Mouse (Mus musculus) forebrain, embryonic 10.5 days (tissue): ENCODE data around the gene Phf20. TPM values are rescaled to one million over a fixed set of nuclear protein-coding genes. Genes with fewer than 3 reads are reported as not detected.
"Not testable (repeated sequence)": the region's sequence is repeated elsewhere in the genome, so short reads cannot be mapped to it uniquely, and the experiment has no call there.

ENCODE experiments used
- DNase-seq: peaks from one replicate; pipeline ENCODE4 v3.0.0-alpha.2; 2017; ENCODE audit warnings: low spot score; ENCODE audit errors: extremely low spot score
- H3K27ac ChIP-seq: fragments of 300-500 bp; sonication (generic); 2 replicates; pipeline ENCODE4 v1.5.1; 2016; ENCODE audit warnings: mild to moderate bottlenecking
- H3K27me3 ChIP-seq: fragments of 300-500 bp; sonication (generic); 2 replicates; pipeline ENCODE4 v1.6.1; 2016; ENCODE audit warnings: mild to moderate bottlenecking; ENCODE audit not compliant: poor library complexity, severe bottlenecking
- H3K36me3 ChIP-seq: fragments of 300-500 bp; sonication (generic); replicated peaks from 2 replicates; pipeline ENCODE4 v1.6.1; 2016; ENCODE audit warnings: mild to moderate bottlenecking, moderate library complexity
- H3K4me1 ChIP-seq: fragments of 300-500 bp; sonication (generic); 2 replicates; pipeline ENCODE4 v1.6.1; 2016
- H3K4me3 ChIP-seq: fragments of 300-500 bp; sonication (generic); 2 replicates; pipeline ENCODE4 v1.5.1; 2016; ENCODE audit warnings: mild to moderate bottlenecking, moderate library complexity
- H3K9me3 ChIP-seq: fragments of 300-500 bp; sonication (generic); 2 replicates; pipeline ENCODE4 v1.6.1; 2016; ENCODE audit warnings: mild to moderate bottlenecking, moderate library complexity
- WGBS: fragments of 180-500 bp; shearing (Covaris S2); methylation state at CpG from one replicate; pipeline ENCODE4 v1.1.7; 2016; 5-methylcytosine and 5-hydroxymethylcytosine counted together
- polyA plus RNA-seq: library from polyadenylated mRNA; unstranded; fragments of >200 nt; fragmentation: Nextera tagmentation; extraction: Ambion mirVana; gene quantifications from 2 replicates; pipeline ENCODE4 v1.2.1, GENCODE M21; 2016

Phf20 gene
- polyA plus RNA-seq, 1 experiment from 2014 or later: 71.6 TPM

DNA sequence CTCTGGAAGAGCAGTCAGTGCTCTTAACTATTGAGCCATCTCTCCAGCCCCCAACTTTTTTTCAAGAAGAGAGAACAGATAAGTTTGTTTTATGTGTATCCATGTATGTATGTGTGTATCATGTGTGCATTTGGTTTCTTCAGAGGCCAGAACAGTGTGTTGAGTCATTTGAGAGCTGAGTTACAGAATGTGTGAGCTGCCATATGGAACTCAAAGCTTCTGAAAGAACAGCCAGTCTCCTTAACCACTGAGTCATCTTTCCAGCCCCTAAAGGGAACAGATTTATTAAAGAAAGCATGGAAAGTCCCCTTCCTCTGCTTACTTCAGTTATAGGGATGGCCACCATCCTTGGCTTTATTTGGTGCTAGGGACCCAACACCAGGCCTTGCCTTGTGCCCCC, 25.8 kb downstream of the Phf20 start:
- Histone ChIP-seq H3K4me3 (no peak overlapping the region), H3K27me3 (no peaks in the 10 kb centered on the region), H3K36me3 (peaks cover 81% of the 10 kb centered on the region), H3K9me3 (no peaks in the 10 kb centered on the region), H3K4me1 (no peaks in the 10 kb centered on the region), H3K27ac (no peak overlapping the region)
- DNase-seq: no peak

DNA sequence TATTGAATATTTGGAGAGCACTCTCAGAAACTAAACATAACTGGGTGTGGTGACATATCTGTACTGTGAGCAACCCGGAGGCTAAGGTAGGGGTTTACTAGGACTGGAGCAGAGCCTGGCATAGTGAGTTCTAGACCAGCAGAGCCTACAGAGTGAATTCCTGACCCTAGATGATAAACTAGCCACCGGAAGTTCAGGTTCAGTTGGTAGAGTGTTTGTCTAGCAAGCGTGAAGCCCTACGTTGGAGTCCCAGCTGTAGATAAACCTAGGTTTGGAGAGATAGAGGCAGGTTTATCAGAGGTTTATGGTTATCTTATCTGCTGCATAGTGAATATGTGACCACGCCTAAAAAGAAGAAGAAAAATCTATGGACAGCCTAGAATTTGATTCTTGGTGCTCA, 27.8 kb downstream of the Phf20 start:
- H3K4me3 ChIP-seq: no peak overlapping the region

DNA sequence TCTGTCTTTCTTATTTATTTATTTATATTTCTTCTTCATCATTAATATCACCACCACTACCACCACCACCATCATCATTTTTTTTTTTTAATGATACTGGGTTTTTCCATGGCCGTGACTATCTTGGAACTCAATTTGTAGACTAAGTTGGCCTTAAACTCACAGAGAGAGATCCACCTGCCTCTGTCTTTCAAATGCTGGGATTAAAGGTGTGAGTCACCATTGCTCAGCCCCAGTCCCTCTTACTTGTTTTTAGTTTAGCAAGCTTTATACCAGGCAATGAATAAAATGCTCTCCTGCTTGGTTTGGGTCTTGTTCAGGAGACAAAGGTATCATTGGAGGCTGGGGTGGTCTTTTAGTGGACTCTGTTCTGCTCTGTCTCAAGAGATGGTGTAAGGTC, 31.4 kb downstream of the Phf20 start:
- Histone ChIP-seq H3K9me3 (no peaks in the 10 kb centered on the region), H3K4me1 (no peaks in the 10 kb centered on the region), H3K27me3 (no peaks in the 10 kb centered on the region), H3K4me3 (no peak overlapping the region), H3K27ac (no peak overlapping the region), H3K36me3 (peaks cover 92% of the 10 kb centered on the region)
- 92% methylated on average over 1 of the region's 1 CpGs for WGBS
- DNase-seq: no peak

More for the DNA sequence above, 27.8 kb downstream of the Phf20 start:
- Histone ChIP-seq H3K27ac (no peak overlapping the region), H3K36me3 (peaks cover 86% of the 10 kb centered on the region), H3K27me3 (no peaks in the 10 kb centered on the region), H3K4me1 (no peaks in the 10 kb centered on the region), H3K9me3 (no peaks in the 10 kb centered on the region)
- no peak for DNase-seq
- WGBS: 95% methylated on average over 5 of the region's 5 CpGs

DNA sequence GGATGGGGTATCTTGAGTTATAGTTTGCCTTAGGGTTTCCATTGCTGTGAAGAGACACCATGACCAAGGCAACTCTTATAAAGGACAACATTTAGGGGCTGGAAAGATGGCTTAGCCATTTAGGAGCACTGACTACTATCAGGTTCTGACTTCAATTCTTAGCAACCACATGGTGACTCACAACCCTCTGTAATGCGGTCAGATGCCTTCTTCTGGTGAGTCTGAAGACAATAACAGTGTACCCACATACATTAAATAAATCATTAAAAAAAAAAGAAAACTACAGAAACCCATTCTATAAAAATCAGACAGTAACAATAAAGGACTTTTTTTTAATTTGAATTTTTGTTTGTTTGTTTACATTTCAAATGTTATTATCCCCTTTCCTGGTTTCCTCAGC, 32.9 kb downstream of the Phf20 start:
- Histone ChIP-seq H3K27ac (no peak overlapping the region), H3K36me3 (peaks cover 91% of the 10 kb centered on the region), H3K27me3 (no peaks in the 10 kb centered on the region), H3K9me3 (no peaks in the 10 kb centered on the region), H3K4me1 (peaks cover 7% of the 10 kb centered on the region; the same call in 1 of the 2 replicates), H3K4me3 (no peak overlapping the region)
- DNase-seq: no peak
- 92% methylated on average over 1 of the region's 1 CpGs for WGBS

DNA sequence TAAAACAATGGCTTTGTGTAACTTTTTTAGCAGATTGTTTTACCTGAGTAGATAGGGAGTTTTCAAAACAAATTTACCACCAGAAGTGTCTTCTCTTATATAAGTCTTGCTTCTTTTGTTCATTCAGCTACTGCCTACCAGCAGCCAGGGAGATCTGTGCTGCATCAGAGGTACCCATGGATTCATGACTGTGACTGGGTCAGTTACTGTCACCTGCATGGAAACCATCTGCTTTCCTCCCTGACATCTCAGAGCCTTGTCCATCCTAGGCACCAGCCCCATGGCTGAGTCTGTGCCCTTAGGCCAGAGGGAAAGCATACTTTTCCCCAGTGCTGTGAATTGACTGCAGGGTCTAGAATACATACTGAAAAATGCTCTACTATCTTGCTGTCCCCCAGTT, 35.1 kb downstream of the Phf20 start:
- Histone ChIP-seq H3K36me3 (peaks cover 90% of the 10 kb centered on the region), H3K27me3 (no peaks in the 10 kb centered on the region), H3K4me1 (peaks cover 11% of the 10 kb centered on the region; the same call in 1 of the 2 replicates), H3K27ac (no peak overlapping the region), H3K4me3 (no peak overlapping the region), H3K9me3 (no peaks in the 10 kb centered on the region)
- DNase-seq: no peak

DNA sequence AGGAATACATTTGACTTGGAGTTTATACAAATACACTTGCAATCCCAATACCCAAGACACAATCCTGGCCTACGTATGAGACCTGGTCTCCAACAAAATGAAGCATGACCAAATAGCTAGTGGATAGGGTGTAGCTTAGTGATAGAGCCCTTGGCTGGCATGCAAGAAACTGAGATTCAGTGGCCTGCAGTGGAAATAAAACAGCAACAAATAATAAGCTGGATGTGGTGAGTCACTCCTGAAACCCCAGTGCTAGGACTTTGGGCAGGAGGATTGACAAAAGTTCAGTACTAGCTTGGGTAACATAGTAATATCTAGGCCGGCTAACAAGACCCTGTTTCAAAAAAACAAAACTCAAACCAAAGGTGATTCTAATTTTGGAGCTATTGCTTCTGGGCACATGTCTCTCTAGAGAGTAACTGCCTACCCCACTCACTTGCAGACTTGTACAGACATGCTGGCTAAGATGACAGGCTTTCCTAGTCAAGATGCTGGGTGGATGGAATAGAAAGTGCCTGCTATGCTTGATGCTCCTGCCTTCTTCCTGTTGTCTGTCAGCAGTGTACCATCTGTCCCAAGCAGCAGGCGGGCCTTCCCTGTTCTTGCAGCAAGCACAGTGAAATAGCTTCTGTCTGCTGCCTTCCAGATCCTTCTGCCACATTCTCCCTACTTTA, 37.1 kb downstream of the Phf20 start:
- DNase-seq: no peak
- 66% methylated on average over 3 of the region's 3 CpGs for WGBS
- Histone ChIP-seq H3K27me3 (no peaks in the 10 kb centered on the region), H3K36me3 (peaks cover 88% of the 10 kb centered on the region), H3K27ac (no peak overlapping the region), H3K4me1 (peaks cover 11% of the 10 kb centered on the region; the same call in 1 of the 2 replicates), H3K4me3 (no peak overlapping the region), H3K9me3 (no peaks in the 10 kb centered on the region)

DNA sequence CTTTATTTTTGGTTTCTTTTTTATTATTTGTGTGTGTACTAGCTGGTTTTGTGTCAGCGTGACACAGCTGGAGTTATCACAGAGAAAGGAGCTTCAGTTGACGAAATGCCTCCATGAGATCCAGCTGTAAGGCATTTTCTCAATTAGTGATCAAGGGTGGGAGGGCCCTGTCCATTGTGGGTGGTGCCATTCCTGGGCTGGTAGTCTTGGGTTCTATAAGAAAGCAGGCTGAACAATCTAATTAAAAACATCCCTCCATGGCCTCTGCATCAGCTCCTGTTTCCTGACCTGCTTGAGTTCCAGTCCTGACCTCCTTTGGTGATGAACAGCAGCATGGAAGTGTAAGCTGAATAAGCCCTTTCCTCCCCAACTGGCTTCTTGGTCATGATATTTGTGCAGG, 37.8 kb downstream of the Phf20 start:
- peaks cover 85% of the 10 kb centered on the region for H3K36me3 ChIP-seq
- DNase-seq: not testable (repeated sequence)

DNA sequence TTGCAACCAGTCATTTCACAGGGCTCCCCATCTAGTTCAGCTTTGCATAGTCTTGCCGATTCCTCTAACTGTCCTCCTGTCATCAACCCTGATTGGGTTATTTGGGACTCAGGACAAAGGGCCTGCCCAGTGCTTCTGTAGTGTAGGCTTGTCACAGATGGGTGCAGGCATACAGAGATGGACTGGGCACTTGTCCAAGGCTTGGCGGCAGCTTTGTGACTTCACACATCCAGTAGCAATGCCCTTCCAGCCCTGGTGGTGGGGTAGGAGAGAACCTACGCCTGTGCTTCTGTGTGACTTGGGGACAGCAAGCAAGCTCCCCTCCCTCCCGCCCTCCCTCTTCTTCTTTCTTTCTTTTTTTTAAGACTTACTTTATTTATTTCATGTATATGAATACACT, 39.6 kb downstream of the Phf20 start:
- DNase-seq: no peak
- Histone ChIP-seq H3K4me1 (peaks cover 11% of the 10 kb centered on the region; the same call in 1 of the 2 replicates), H3K4me3 (no peak overlapping the region), H3K36me3 (peaks cover 91% of the 10 kb centered on the region), H3K27me3 (no peaks in the 10 kb centered on the region), H3K9me3 (no peaks in the 10 kb centered on the region), H3K27ac (no peak overlapping the region)
- WGBS: 87% methylated on average over 4 of the region's 4 CpGs

More for the DNA sequence above, 37.8 kb downstream of the Phf20 start:
- WGBS: 69% methylated on average over 2 of the region's 2 CpGs
- H3K27ac ChIP-seq, H3K27me3 ChIP-seq, H3K9me3 ChIP-seq, H3K4me3 ChIP-seq: not testable (repeated sequence)
- peaks cover 11% of the 10 kb centered on the region; the same call in 1 of the 2 replicates for H3K4me1 ChIP-seq

DNA sequence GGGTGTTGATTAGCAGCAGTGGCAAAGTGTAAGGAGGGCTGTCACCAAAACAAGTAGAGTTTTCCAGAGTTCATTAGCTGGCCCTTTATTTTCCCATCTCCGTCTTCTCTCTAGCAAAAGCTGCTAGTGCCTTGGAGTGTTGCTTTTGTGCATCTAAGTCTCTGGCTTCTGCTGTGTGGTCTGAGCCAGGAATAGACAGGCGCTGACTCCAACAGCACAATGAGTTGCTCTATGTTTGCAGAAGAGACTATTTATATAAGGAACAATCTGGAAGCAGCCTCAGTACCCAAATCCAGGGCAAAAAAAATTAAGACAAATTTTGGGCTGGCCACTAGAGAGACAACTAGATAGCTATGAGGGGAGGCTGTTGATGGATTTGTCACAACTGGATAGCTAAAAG, 45.4 kb downstream of the Phf20 start:
- Histone ChIP-seq H3K9me3 (no peaks in the 10 kb centered on the region), H3K27ac (no peak overlapping the region), H3K4me3 (no peak overlapping the region), H3K27me3 (no peaks in the 10 kb centered on the region), H3K36me3 (peaks cover 76% of the 10 kb centered on the region), H3K4me1 (no peaks in the 10 kb centered on the region)
- no peak for DNase-seq
- 94% methylated on average over 2 of the region's 2 CpGs for WGBS

DNA sequence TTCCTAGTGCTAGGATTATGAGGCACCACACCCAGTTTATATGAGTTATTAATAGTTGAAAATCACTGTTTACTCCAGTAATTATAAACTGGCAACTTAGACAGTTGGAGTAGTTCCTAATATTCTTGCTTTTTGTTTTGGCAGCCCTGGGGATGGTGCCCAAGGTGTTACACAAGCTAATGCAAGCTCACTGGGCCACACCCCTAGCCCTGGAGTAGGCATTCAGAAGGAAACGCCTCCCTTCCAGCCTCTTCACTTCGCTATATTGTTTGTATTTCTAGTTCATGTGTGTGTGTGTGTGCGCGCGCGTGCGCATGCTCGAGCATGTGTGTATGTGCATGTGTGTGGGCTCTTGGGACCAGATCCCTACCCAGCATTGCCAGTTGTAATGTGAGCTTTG, 46.7 kb downstream of the Phf20 start:
- 95% methylated on average over 8 of the region's 8 CpGs for WGBS
- Histone ChIP-seq H3K9me3 (no peaks in the 10 kb centered on the region), H3K4me1 (no peaks in the 10 kb centered on the region), H3K4me3 (no peak overlapping the region), H3K27ac (no peak overlapping the region), H3K27me3 (no peaks in the 10 kb centered on the region), H3K36me3 (peaks cover 79% of the 10 kb centered on the region)
- no peak for DNase-seq

DNA sequence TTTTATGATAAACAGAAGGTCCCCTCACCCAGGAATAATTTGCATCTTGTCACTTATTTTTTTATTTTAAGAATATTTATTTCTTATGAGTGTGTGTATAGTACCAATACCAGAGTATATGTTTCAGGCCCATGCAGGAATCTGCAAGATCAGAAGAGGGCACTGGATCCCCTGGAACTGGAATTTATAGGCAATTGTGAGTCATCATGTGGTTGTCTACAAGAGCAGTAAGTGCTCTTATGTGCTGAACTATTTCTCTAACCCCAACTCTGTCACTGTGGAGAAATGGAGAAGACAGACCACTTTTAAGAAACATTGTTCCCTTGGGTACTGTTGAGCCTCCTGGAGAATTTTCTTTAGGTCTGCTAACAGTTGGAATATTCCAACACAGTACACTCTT, 51.3 kb downstream of the Phf20 start:
- H3K36me3 ChIP-seq: peaks cover 76% of the 10 kb centered on the region

DNA sequence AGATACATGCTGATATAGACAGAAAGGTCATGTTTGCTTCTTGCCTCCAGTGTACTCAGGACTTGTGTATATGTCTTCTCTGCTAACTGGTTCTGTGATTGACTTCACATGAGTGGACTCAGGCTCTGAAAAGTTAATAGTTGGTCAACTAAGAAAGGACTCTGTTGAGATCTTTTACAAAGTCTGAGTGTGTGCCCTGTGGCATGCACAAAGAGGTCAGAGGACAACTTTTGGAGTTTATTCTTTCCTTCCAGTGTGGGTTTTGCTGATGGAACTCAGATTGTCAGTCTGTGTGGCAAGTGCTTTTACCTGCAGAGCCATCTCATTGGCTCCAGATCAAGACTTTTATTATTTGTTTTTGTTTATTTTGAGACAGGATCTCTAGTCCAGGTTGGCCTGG, 54.5 kb downstream of the Phf20 start:
- no peak overlapping the region for H3K4me3 ChIP-seq
- no peaks in the 10 kb centered on the region for H3K9me3 ChIP-seq
- no peaks in the 10 kb centered on the region for H3K27me3 ChIP-seq
- DNase-seq: no peak
- H3K4me1 ChIP-seq: no peaks in the 10 kb centered on the region
- no peak overlapping the region for H3K27ac ChIP-seq
- peaks cover 86% of the 10 kb centered on the region for H3K36me3 ChIP-seq

More for the DNA sequence above, 51.3 kb downstream of the Phf20 start:
- Histone ChIP-seq H3K27ac (no peak overlapping the region), H3K27me3 (no peaks in the 10 kb centered on the region), H3K4me3 (no peak overlapping the region), H3K4me1 (no peaks in the 10 kb centered on the region), H3K9me3 (no peaks in the 10 kb centered on the region)
- no peak for DNase-seq

DNA sequence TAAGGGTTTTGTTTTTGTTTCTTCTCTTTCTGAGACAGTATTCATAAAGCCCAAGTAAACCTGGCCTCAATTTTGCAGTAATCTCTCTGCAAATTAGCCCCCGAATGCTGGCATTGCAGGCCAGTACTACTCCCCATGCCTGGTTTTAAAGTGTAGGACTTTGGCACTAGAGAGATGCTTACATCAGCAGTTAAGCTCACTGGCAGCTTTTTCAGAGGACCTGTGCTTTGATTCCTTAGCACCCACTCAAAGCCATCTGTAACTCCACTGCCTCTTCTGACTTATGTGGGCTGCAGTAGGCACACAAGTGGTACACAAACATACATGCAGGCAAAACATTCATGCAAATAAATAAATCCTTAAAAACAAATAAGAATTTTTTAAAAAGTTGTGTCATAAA, 55.0 kb downstream of the Phf20 start:
- no peaks in the 10 kb centered on the region for H3K27me3 ChIP-seq
- no peaks in the 10 kb centered on the region for H3K4me1 ChIP-seq
- no peak overlapping the region for H3K4me3 ChIP-seq
- WGBS: 94% methylated on average over 1 of the region's 1 CpGs
- no peak for DNase-seq
- H3K36me3 ChIP-seq: peaks cover 89% of the 10 kb centered on the region
- no peak overlapping the region for H3K27ac ChIP-seq
- no peaks in the 10 kb centered on the region for H3K9me3 ChIP-seq

DNA sequence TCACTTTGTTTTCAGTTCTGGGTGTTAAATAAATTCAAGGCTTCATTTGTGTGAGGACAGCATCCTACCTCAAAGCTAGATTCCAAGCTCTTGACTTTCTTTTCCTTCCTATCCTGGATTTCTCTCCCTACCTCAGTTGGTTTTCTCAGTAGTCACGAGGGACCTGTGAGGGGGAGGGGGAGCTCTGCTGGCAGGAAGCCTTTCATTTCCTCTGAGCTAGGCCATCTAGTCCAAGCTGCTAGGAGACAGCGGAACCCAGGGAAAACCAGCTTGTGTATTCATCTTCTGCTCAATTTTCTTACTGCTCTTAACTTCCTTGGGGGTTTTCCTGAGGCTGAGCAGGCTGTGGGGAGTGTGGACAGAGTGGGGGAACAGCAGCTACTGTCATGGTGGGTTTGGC, 60.8 kb downstream of the Phf20 start:
- Histone ChIP-seq H3K36me3 (peaks cover 98% of the 10 kb centered on the region), H3K27me3 (no peaks in the 10 kb centered on the region), H3K4me3 (no peak overlapping the region), H3K4me1 (peaks cover 2% of the 10 kb centered on the region; the same call in 1 of the 2 replicates), H3K27ac (no peak overlapping the region), H3K9me3 (no peaks in the 10 kb centered on the region)
- DNase-seq: no peak
- WGBS: 63% methylated on average over 2 of the region's 2 CpGs
